In genomic region chr6:97142611-97143010, GRCm38 (mm10) we compare ENCODE assay signal across 16 mouse cellular contexts.
"Had no signal": no experiment of that assay in that cellular context is flagged by ENCODE, and none has a peak within 500 bp of the region (broad histone marks: within the 10 kb centered on the region; RNA-seq: fewer than 3 reads in every experiment).

No protein-coding gene starts in this region.

- H3K36me3 ChIP-seq: liver, embryonic 13.5 days; midbrain, embryonic 12.5 days had no signal

- H3K9me3 ChIP-seq: limb, embryonic 12.5 days; liver, embryonic 13.5 days; midbrain, embryonic 12.5 days; neural tube, embryonic 13.5 days; stomach, embryonic 15.5 days had no signal

- H3K27ac ChIP-seq: kidney, postnatal 0 days; layer of hippocampus, adult 2 months; limb, embryonic 12.5 days; liver, embryonic 13.5 days; macrophage; midbrain, embryonic 12.5 days; neural tube, embryonic 13.5 days; stomach, embryonic 15.5 days had no signal

- ATAC-seq: liver, postnatal 0 days; midbrain, embryonic 16.5 days had no signal

- DNase-seq: kidney, postnatal 4 days; liver; liver, embryonic 13.5 days; liver, postnatal 0 days; right cerebral cortex, postnatal 14 days; thymus, adult 2 months; thymus, postnatal 36 days had no signal

- H3K4me1 ChIP-seq: stomach, embryonic 15.5 days had no signal

- H3K27me3 ChIP-seq: limb, embryonic 12.5 days; liver, embryonic 13.5 days; megakaryocyte, embryonic 14.5 days; neural tube, embryonic 13.5 days; stomach, embryonic 15.5 days had no signal

- H3K4me3 ChIP-seq: layer of hippocampus, adult 2 months; limb, embryonic 12.5 days; liver, embryonic 13.5 days; megakaryocyte, embryonic 14.5 days; midbrain, embryonic 12.5 days; neural tube, embryonic 13.5 days; stomach, embryonic 15.5 days had no signal

- H3K9ac ChIP-seq: limb, embryonic 12.5 days; liver, embryonic 13.5 days; liver, postnatal 0 days; midbrain, embryonic 12.5 days; neural tube, embryonic 13.5 days; stomach, embryonic 15.5 days had no signal

- H3K4me2 ChIP-seq: limb, embryonic 12.5 days; liver, embryonic 13.5 days; midbrain, embryonic 12.5 days; neural tube, embryonic 13.5 days; stomach, embryonic 15.5 days had no signal
